Mouse (Mus musculus): ENCODE measurements around the gene Ogfod3.

GRCm38 (mm10) chr11:121237345-121238128 is 33.0 kb upstream of the Ogfod3 start:
- TF ChIP-seq CTCF (IDR thresholded peaks at IDR 0.05; ENCODE audit: borderline replicate concordance, insufficient read depth, low read depth, low read length) (peak; percentile 47), POLR2A (IDR thresholded peaks at IDR 0.05; ENCODE audit: borderline replicate concordance, insufficient read depth, low read length) (no peak)

All from cerebellum, adult 2 months (tissue).